Mouse (Mus musculus): ENCODE measurements around the gene Mfap3l. TPM values are rescaled to one million over a fixed set of nuclear protein-coding genes. Genes with fewer than 3 reads are reported as not detected.

Gene Mfap3l
- polyA plus RNA-seq, 1 experiment from 2014 or later = 4.0 TPM

DNA sequence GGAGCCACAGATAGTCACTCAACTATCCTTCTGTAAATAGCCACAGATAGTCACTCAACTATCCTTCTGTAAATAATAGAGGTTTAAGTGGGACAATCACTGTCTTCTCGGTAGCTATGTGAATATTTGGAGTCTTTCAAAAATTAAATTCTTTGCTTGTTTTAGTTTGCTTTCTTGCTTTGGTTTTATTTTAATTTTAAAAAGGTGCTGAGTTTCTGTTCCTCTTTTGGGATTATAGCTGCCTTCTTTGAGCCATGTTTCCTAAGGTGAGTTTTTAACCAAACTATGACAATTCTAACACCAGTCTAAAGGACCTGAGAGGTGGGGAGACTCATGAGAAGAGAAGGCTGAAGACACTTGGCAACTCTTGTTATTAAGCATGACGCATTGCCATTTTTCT, 49.7 kb downstream of the Mfap3l start:
- Histone ChIP-seq H3K4me2 (replicated peaks; ENCODE audit: low read depth, low read length) (no peak overlapping the region), H3K9ac (replicated peaks; ENCODE audit: low read depth) (no peak overlapping the region), H3K27me3 (replicated peaks; ENCODE audit: insufficient read depth, low read length) (no peaks in the 10 kb centered on the region), H3K9me3 (ENCODE audit: low read length) (no peaks in the 10 kb centered on the region), H3K4me3 (ENCODE audit: low read depth, low read length) (no peak overlapping the region), H3K4me1 (ENCODE audit: insufficient read depth, low read depth, low read length) (no peaks in the 10 kb centered on the region), H3K27ac (ENCODE audit: low read length) (no peak overlapping the region), H3K36me3 (ENCODE audit: insufficient read depth, low read length) (no peaks in the 10 kb centered on the region)
- TF ChIP-seq EP300 (IDR thresholded peaks at IDR 0.05) (no peak), CTCF (IDR thresholded peaks at IDR 0.05) (no peak)
- ATAC-seq (no peak), DNase-seq (ENCODE audit: low spot score) (no peak)
- WGBS = 86% methylated on average over 2 of the region's 2 CpGs

DNA sequence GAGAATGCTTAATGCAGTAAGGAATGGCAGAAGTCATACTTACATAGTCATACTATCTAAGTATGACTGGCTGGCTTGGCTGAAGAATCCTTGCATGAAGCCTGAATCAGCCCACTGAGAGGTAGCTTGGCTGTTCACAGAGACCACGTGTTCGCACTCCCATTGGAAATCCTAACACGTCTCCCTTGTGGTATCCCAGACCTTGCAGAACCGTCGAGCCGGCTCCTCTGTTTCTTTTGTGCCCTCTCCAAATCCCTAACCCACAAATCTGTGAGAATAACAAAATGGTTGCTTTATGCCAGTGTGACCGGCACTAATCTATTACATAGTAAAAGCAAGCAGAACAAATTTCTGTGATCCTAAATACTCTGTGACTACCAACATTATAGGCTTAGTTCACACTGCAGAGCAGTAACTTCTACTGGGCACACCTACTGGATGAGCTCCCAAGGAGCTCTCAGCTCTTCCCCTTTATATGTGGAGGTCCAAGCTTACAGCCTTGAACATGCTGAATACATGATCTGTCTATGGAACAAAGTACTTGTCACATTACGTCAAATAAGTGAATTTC, 79.0 kb downstream of the Mfap3l start:
- Histone ChIP-seq H3K36me3 (ENCODE audit: insufficient read depth, low read length) (no peaks in the 10 kb centered on the region), H3K4me3 (ENCODE audit: low read depth, low read length) (no peak overlapping the region), H3K4me2 (replicated peaks; ENCODE audit: low read depth, low read length) (no peak overlapping the region), H3K27ac (ENCODE audit: low read length) (no peak overlapping the region), H3K4me1 (ENCODE audit: insufficient read depth, low read depth, low read length) (no peaks in the 10 kb centered on the region), H3K9me3 (ENCODE audit: low read length) (no peaks in the 10 kb centered on the region), H3K27me3 (replicated peaks; ENCODE audit: insufficient read depth, low read length) (no peaks in the 10 kb centered on the region), H3K9ac (replicated peaks; ENCODE audit: low read depth) (no peak overlapping the region)
- DNase-seq (ENCODE audit: low spot score) = no peak
- ATAC-seq = no peak
- TF ChIP-seq EP300 (IDR thresholded peaks at IDR 0.05) (no peak), CTCF (IDR thresholded peaks at IDR 0.05) (no peak)
- 88% methylated on average over 8 of the region's 8 CpGs for WGBS

DNA sequence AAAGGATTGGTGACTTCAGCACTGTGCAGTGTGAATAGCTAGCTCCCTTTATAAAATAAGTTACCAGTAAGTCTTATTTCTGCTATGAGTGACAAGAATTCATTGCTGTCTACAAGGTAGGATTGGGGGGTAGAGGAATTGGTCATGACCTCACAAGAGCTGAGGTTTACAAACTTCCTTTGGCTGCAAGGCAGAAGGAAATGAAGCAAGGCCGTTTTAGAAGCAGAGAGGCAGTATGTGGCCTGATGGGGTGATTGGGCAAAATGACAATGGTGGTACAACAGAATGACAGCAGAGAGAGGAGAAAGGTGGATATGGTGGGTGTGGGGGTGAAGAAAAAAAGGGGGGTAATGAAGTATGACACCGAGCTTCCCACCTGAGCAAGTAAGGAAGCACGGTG, 82.1 kb downstream of the Mfap3l start:
- 83% methylated on average over 3 of the region's 3 CpGs for WGBS
- Histone ChIP-seq H3K4me3 (ENCODE audit: low read depth, low read length) (no peak overlapping the region), H3K9me3 (ENCODE audit: low read length) (no peaks in the 10 kb centered on the region), H3K4me2 (replicated peaks; ENCODE audit: low read depth, low read length) (no peak overlapping the region), H3K27ac (ENCODE audit: low read length) (no peak overlapping the region), H3K27me3 (replicated peaks; ENCODE audit: insufficient read depth, low read length) (no peaks in the 10 kb centered on the region), H3K9ac (replicated peaks; ENCODE audit: low read depth) (no peak overlapping the region), H3K36me3 (ENCODE audit: insufficient read depth, low read length) (no peaks in the 10 kb centered on the region), H3K4me1 (ENCODE audit: insufficient read depth, low read depth, low read length) (no peaks in the 10 kb centered on the region)
- no peak for DNase-seq (ENCODE audit: low spot score)
- TF ChIP-seq EP300 (IDR thresholded peaks at IDR 0.05) = no peak
- TF ChIP-seq CTCF (IDR thresholded peaks at IDR 0.05) = no peak
- no peak for ATAC-seq

DNA sequence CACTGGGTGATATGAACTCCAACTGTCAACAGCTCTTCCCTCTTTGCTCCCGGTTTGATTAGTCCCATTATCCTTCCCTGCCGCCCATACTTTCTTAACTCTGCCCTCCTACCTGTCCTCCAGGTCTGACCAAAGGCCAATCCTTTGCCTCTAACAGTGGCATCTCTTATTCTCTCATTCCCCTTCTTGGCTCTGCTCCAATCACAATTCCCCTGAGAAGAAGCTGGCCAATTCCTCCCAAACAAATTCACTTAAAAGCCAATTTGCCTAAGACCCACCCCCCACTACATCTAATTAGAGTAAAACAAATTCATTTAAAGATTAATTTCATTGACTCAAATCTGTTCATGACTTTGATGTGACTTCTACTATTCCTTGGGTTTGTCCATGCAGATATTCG, 86.1 kb downstream of the Mfap3l start:
- Histone ChIP-seq H3K4me1 (ENCODE audit: insufficient read depth, low read depth, low read length) (no peaks in the 10 kb centered on the region), H3K4me2 (replicated peaks; ENCODE audit: low read depth, low read length) (no peak overlapping the region), H3K27me3 (replicated peaks; ENCODE audit: insufficient read depth, low read length) (no peaks in the 10 kb centered on the region), H3K36me3 (ENCODE audit: insufficient read depth, low read length) (no peaks in the 10 kb centered on the region), H3K9ac (replicated peaks; ENCODE audit: low read depth) (no peak overlapping the region), H3K9me3 (ENCODE audit: low read length) (no peaks in the 10 kb centered on the region), H3K27ac (ENCODE audit: low read length) (no peak overlapping the region), H3K4me3 (ENCODE audit: low read depth, low read length) (no peak overlapping the region)
- DNase-seq (ENCODE audit: low spot score) = no peak
- ATAC-seq = no peak
- WGBS = 78% methylated on average over 3 of the region's 3 CpGs
- TF ChIP-seq EP300 (IDR thresholded peaks at IDR 0.05) (no peak), CTCF (IDR thresholded peaks at IDR 0.05) (no peak)

Other genes starting within 250 kb of the Mfap3l start
- not detected in 2 replicates for gene Gm10283, start 129.6 kb upstream of the Mfap3l start, polyA plus RNA-seq (2015; fragmentation: Nextera tagmentation; extraction: Ambion mirVana)
- gene Aadat, start 126.9 kb upstream of the Mfap3l start, polyA plus RNA-seq (2015; fragmentation: Nextera tagmentation; extraction: Ambion mirVana) = 0.07 TPM in 1 of 2 replicates, not detected in the other